Mouse (Mus musculus): ENCODE measurements around the gene Kdm4b. TPM values are rescaled to one million over a fixed set of nuclear protein-coding genes. Genes with fewer than 3 reads are reported as not detected.

The Kdm4b gene
- polyA plus RNA-seq, 1 experiment from 2014 or later, result 26.1 TPM

DNA sequence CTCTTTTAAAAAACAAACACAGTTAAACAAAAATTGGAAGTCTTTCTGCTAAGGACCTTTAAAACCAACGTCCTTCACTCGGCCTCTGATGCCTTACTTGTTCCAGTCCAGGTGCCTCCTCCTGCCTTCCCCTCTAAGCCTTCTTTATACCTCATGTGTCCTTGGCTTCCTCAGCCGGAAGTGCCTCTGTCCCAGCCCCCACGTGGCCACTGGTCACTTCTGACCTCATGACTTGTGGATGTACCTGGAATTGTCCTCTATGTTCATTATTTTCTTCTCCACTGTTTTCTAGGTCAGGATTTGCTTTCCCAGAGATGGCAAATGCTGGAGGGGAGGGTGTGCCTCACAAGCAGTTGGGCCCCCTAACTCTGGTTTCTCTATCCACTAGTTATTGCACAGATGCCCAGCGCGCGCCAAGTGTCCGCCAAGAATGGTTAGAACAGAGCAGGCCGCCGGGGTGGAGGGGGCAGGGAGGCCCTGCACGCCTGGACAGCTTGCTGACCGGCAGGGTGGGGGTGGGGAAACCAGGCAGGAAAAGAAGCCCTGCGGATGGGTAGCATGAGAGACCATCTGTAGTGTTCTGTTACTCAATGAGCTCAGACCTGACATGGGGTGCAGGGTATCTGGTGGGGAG lies 23.4 kb upstream of the Kdm4b start:
- peak overlapping the region; percentile 86 for H3K4me3 ChIP-seq

DNA sequence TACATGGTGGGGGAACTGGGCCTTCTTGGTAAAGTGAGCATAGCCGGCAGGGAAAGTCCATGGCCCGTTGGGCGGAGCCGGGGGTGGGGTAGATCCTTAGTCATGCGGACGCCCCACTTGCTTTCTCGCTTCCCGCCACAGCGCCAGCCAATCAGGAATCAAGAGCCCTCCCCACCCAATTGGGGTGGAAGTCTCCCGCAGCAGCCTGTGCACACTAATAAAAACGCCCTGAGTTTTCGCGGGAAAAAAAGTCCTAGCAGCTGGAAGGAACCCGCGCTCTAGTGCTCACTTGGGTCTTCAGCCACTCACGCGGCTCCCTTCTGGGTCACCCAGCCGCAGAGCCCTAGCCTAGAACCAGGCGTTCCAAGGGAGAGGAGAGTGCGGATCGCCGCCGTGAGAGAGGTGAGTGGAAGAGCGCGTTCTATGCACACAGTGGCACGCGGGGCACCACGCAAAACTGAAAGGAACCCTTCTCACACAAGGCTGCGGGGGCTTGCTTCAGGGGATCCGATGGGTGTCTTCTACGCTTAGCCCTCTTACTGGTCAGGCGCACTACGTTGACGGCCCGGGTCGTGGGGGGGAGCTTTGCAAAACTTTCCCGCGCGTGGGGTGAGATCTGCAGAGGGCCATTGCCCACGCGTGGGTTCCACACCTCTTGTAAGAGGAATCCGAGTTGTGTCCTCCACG lies 22.6 kb upstream of the Kdm4b start, which contains the start of gene Uhrf1:
Uhrf1 (plus strand) TSS at position 162 of the 687 bp plus-strand sequence.
- Histone ChIP-seq H3K27ac (peak within 1 kb of the TSS; percentile 84), H3K36me3 (peaks cover 3% of the 10 kb centered on the region; the same call in 1 of the 2 replicates), H3K9me3 (replicated peaks) (no peaks in the 10 kb centered on the region), H3K4me1 (replicated peaks) (peaks cover 43% of the 10 kb centered on the region), H3K9ac (peak within 1 kb of the TSS; percentile 70), H3K4me3 (peak within 1 kb of the TSS; percentile 86), H3K4me2 (peak within 1 kb of the TSS; percentile 100), H3K27me3 (no peaks in the 10 kb centered on the region)
- WGBS, result under 1% methylated on average over 43 of the region's 43 CpGs
- peak; percentile 75 for ATAC-seq (replicated peaks; ENCODE audit: insufficient number of reproducible peaks, insufficient read depth, low FRiP score, low read depth)

More for the DNA sequence above, 23.4 kb upstream of the Kdm4b start:
- Histone ChIP-seq H3K4me1 (replicated peaks) (peaks cover 41% of the 10 kb centered on the region), H3K27me3 (no peaks in the 10 kb centered on the region), H3K9ac (0 out of 2 replicates have a peak overlapping the region, but pooled peaks have one; percentile 60), H3K4me2 (peak overlapping the region; percentile 100), H3K27ac (peak overlapping the region; percentile 84), H3K9me3 (replicated peaks) (no peaks in the 10 kb centered on the region), H3K36me3 (no peaks in the 10 kb centered on the region)
- 24% methylated on average over 13 of the region's 13 CpGs for whole genome bisulfite sequencing
- ATAC-seq (replicated peaks; ENCODE audit: insufficient number of reproducible peaks, insufficient read depth, low FRiP score, low read depth), result peak; percentile 12; the same call in 1 of the 2 replicates

DNA sequence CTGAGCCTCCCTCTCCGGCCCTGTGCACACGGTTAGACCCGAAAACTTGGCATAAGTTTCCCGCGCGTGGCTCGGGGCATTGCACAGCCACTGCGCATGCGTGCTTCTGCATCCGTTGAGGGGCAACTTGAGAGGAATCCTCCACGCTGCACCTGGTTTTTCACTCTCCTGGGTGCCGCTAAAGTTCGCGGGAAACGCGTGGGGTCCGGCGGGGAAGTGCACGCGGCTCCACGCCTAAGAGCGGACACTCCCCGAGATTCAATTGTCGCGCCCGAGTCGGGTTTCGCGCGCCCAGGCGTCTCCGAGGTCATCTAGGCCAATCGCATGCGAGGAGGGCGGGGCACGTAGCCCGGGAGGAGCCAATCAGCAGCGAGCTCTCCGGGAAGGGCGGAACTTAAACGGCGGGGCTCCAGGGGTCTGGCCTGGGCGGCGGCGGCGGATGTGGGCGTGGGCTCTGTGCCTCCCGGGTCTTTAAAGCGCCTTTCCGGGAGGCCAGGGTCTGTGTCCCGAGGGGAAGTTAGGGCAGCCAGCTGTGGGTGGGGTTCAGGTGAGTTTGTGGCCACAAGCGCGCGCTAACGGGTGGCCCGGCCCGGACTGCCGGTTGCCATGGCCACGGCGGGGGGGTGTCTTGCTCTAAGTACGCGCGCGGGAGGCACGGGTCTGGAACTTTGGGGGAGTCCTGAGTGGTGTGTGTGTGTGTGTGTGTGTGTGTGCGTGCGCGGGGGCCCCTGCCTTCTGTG lies 21.8 kb upstream of the Kdm4b start:
- peaks cover 9% of the 10 kb centered on the region; the same call in 1 of the 2 replicates for H3K36me3 ChIP-seq
- H3K4me1 ChIP-seq (replicated peaks), result peaks cover 43% of the 10 kb centered on the region
- H3K9me3 ChIP-seq (replicated peaks), result no peaks in the 10 kb centered on the region
- peak overlapping the region; percentile 100 for H3K4me2 ChIP-seq
- peak overlapping the region; percentile 70 for H3K9ac ChIP-seq
- no peaks in the 10 kb centered on the region for H3K27me3 ChIP-seq
- ATAC-seq (replicated peaks; ENCODE audit: insufficient number of reproducible peaks, insufficient read depth, low FRiP score, low read depth), result peak; percentile 90
- peak overlapping the region; percentile 84 for H3K27ac ChIP-seq
- WGBS, result under 1% methylated on average over 68 of the region's 68 CpGs
- H3K4me3 ChIP-seq, result peak overlapping the region; percentile 86

DNA sequence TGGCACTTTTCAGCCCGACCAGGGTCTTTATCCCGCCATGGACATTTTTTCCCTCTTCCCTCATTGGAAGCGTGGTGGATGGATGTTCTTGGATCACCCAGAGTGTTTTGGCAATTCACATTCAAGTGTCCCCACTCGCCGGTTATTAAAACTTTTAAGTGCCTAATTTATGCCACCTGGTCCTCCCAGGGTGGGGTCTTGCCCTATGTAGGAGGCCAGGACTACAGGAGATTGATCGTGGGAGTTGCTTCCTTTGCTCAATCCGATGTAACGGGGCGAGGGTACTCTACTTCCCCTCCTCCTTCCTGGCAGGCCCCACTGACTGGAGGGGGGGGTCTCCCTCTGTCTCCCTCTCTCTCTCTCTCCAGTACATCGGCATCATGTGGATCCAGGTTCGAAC lies 21.1 kb upstream of the Kdm4b start:
- ATAC-seq (replicated peaks; ENCODE audit: insufficient number of reproducible peaks, insufficient read depth, low FRiP score, low read depth), result no peak
- Histone ChIP-seq H3K27ac (no peak overlapping the region), H3K27me3 (no peaks in the 10 kb centered on the region), H3K9me3 (replicated peaks) (no peaks in the 10 kb centered on the region), H3K9ac (peak overlapping the region; percentile 70), H3K36me3 (peaks cover 16% of the 10 kb centered on the region), H3K4me3 (peak overlapping the region; percentile 86), H3K4me2 (peak overlapping the region; percentile 100), H3K4me1 (replicated peaks) (peaks cover 43% of the 10 kb centered on the region)
- 21% methylated on average over 11 of the region's 11 CpGs for WGBS

DNA sequence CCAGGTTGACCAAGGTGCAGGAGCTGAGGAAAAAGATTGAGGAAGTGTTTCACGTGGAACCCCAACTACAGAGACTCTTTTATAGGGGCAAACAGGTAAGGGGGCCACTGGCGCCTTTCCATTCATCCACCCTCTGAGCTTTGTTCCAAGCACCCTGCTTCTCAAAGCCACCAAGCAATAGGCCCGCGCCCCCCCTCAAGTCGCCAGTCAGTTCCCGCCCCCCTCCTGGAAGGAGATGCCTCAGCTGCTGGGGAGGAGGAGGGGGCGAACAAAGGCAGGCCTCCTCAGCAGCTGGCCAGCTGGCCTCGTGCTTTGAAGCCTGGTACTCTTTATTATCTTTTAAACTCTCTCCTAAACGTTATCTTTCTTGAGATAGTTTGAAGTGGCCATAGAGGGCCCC lies 20.7 kb upstream of the Kdm4b start:
- Histone ChIP-seq H3K4me2 (peak overlapping the region; percentile 100), H3K27ac (no peak overlapping the region), H3K9ac (peak overlapping the region; percentile 70), H3K4me3 (peak overlapping the region; percentile 86), H3K4me1 (replicated peaks) (peaks cover 43% of the 10 kb centered on the region), H3K9me3 (replicated peaks) (no peaks in the 10 kb centered on the region), H3K27me3 (no peaks in the 10 kb centered on the region), H3K36me3 (peaks cover 20% of the 10 kb centered on the region)
- ATAC-seq (replicated peaks; ENCODE audit: insufficient number of reproducible peaks, insufficient read depth, low FRiP score, low read depth), result no peak
- WGBS, result 30% methylated on average over 9 of the region's 9 CpGs

DNA sequence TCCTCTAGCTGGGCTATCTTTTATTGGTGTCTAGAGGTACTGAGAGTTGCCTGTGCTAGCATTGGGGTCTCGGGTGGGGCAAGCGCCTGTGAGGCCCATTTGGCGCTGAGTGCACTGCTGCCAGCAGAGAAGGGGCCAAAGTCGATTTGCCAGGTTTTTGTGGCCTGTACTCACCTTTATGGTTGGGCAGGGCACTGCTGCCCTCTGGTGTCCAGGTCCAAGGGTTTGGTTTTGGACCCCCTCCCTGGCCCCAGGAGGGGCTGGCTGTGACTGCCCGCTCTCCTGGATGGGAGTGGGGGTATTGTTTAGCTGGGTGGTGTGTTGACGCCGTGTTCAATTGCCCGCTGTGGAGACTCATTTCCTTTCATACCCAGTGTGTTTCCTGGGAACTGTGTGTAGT lies 20.0 kb upstream of the Kdm4b start:
- 58% methylated on average over 8 of the region's 8 CpGs for WGBS
- peak overlapping the region; percentile 86 for H3K4me3 ChIP-seq
- peaks cover 26% of the 10 kb centered on the region for H3K36me3 ChIP-seq

DNA sequence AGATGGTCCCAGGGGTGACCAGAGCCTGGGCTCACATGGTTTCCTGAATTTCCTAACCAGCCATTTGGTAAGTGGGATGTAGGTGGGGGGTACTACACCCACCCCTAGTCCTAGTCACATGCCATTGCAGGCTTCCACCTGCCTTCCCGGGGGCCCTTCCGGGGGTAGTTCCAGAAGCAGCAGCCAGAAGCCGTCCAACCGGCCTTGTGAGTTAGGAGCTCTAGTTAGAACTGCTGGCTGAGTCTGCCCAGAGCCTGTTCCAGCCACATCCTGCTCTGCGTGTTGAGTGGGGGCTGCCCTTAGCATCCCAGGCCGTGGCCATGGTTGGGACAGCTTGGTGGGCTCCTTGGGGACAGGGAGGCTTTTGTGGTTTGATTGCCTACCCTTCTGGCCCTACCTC lies 17.8 kb upstream of the Kdm4b start:
- H3K36me3 ChIP-seq, result peaks cover 47% of the 10 kb centered on the region
- no peak overlapping the region for H3K9ac ChIP-seq
- ATAC-seq (replicated peaks; ENCODE audit: insufficient number of reproducible peaks, insufficient read depth, low FRiP score, low read depth), result no peak
- H3K4me3 ChIP-seq, result no peak overlapping the region
- peaks cover 32% of the 10 kb centered on the region for H3K4me1 ChIP-seq (replicated peaks)
- H3K9me3 ChIP-seq (replicated peaks), result no peaks in the 10 kb centered on the region
- 68% methylated on average over 6 of the region's 6 CpGs for WGBS
- no peak overlapping the region for H3K27ac ChIP-seq
- H3K4me2 ChIP-seq, result no peak overlapping the region
- no peaks in the 10 kb centered on the region for H3K27me3 ChIP-seq

More for the DNA sequence above, 20.0 kb upstream of the Kdm4b start:
- peaks cover 43% of the 10 kb centered on the region for H3K4me1 ChIP-seq (replicated peaks)
- H3K27ac ChIP-seq, result no peak overlapping the region
- H3K4me2 ChIP-seq, result peak overlapping the region; percentile 100
- ATAC-seq (replicated peaks; ENCODE audit: insufficient number of reproducible peaks, insufficient read depth, low FRiP score, low read depth), result no peak
- H3K9me3 ChIP-seq (replicated peaks), result no peaks in the 10 kb centered on the region
- H3K27me3 ChIP-seq, result no peaks in the 10 kb centered on the region
- peak overlapping the region; percentile 70; the same call in 1 of the 2 replicates for H3K9ac ChIP-seq

DNA sequence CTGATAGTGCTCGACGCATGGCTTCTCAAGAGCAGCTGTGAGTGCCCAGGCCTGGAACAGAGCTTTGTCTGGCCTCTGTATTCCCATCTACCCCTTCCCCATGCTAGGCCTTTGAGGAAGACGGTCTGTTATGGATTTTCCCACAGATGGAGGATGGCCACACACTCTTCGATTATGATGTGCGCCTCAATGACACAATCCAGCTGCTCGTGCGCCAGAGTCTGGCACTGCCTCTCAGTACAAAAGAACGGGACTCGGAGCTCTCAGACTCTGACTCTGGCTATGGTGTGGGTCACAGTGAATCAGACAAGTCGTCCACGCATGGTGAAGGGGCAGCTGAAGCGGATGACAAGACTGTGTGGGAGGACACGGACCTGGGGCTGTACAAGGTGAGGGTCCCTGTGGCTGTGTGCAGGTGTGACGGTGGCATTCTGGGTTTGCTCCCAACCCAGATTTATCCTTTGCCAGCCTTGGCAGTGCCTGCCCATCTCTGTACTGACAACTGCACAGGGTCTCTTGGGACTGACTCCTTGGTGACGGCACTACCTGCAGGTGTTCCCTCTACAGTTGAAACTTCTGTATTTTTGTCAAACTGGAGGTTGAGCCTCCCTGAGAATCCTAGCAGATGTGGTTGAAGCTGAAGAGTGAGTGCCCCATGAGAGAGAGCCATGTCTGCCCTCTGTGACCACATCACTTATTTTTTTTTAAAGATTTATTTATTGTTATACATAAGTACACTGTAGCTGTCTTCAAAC lies 16.5 kb upstream of the Kdm4b start:
- WGBS, result 87% methylated on average over 15 of the region's 15 CpGs
- Histone ChIP-seq H3K27me3 (no peaks in the 10 kb centered on the region), H3K4me2 (no peak overlapping the region), H3K36me3 (peaks cover 52% of the 10 kb centered on the region), H3K9ac (no peak overlapping the region), H3K27ac (no peak overlapping the region), H3K9me3 (replicated peaks) (no peaks in the 10 kb centered on the region), H3K4me3 (no peak overlapping the region), H3K4me1 (replicated peaks) (peaks cover 25% of the 10 kb centered on the region)
- ATAC-seq (replicated peaks; ENCODE audit: insufficient number of reproducible peaks, insufficient read depth, low FRiP score, low read depth), result no peak

DNA sequence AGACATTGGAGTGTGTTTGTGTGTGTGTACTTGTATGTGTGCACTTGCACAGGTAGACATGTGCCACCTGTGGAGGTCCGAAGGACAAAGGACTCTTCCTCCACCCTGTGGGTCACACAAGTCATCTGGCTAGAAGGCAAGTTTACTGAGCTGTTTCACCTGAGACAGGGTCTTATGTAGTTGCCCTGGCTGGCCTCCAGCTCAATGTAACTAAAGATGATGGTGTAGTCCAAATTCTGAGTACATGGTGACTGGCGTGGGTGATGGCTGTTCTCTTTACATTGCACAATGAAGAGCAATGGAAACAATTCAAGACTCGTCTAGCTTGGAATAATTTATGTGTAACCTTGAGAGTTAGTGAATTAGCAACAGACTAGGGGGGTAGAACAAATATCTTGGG lies 1.4 kb upstream of the Kdm4b start:
- Histone ChIP-seq H3K27ac (no peak overlapping the region), H3K9me3 (replicated peaks) (no peaks in the 10 kb centered on the region), H3K36me3 (peaks cover 27% of the 10 kb centered on the region), H3K4me3 (no peak overlapping the region), H3K9ac (no peak overlapping the region), H3K4me2 (no peak overlapping the region), H3K27me3 (no peaks in the 10 kb centered on the region), H3K4me1 (replicated peaks) (peaks cover 30% of the 10 kb centered on the region)
- 79% methylated on average over 3 of the region's 3 CpGs for WGBS
- ATAC-seq (replicated peaks; ENCODE audit: insufficient number of reproducible peaks, insufficient read depth, low FRiP score, low read depth), result no peak

DNA sequence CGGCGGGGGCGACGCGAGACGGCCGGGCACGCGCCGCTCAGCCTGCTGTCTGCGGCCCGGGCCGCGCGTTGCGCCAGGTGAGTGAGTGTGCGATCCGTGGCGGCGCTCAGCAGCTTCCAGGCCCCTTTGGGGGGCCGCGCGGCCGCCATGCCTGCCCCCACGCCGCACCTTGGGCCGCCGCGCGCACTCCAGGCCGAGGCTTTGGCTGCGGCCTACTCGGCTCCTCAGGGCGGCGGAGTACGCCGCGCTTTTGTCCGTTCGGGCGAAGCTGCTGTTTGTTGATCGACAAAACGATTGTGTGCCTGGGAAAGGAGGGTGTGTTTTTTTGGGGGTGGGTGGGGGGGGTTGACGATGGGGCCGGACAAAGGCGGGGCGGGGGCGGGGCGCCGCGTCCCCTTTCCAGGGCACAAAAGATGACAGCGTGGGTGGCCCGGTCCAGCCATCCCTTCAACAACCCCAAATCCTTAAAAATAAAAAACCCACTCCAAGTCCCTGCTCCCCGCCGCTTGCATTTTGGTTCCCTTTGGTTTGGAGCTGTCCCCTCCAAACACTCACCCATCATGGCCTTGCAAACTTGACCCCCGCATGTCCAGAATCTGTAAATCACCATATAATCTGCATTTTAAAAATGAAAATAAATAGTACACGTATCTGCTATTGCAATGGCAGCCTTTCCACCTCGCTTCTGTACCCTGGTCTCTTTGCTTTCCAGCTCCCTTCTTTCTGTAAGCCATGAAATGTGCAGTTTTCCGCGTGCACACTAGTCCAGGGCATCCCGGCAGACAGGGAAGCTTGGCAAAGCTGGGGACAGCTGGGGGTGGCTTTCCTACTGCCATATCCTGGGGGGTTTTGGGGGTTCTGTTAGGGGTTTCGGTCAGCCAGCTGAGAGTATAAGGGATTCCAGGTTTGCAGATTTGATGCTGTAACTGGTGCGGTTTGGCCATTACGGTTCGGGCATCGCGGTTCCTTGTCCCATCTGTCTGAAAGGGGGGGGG lies 588 bp downstream of the Kdm4b start:
- H3K9ac ChIP-seq, result peak overlapping the region; percentile 94
- no peaks in the 10 kb centered on the region for H3K9me3 ChIP-seq (replicated peaks)
- peak overlapping the region; percentile 85 for H3K4me3 ChIP-seq
- no peaks in the 10 kb centered on the region for H3K27me3 ChIP-seq
- 3% methylated on average over 67 of the region's 67 CpGs for WGBS
- H3K4me1 ChIP-seq (replicated peaks), result peaks cover 47% of the 10 kb centered on the region
- ATAC-seq (replicated peaks; ENCODE audit: insufficient number of reproducible peaks, insufficient read depth, low FRiP score, low read depth), result peak; percentile 23
- peak overlapping the region; percentile 96 for H3K27ac ChIP-seq
- peak overlapping the region; percentile 88 for H3K4me2 ChIP-seq
- H3K36me3 ChIP-seq, result peaks cover 12% of the 10 kb centered on the region

Measured in heart, embryonic 15.5 days (tissue).